In genomic region chr19:57274286-57274685, GRCm38 (mm10) we compare ENCODE assay signal across 10 mouse cellular contexts. TPM values are rescaled to one million over a fixed set of nuclear protein-coding genes. Genes with fewer than 3 reads are reported as not detected.
DNase-seq lines count a peak whose midpoint lies in the region; ATAC-seq and TF ChIP-seq lines count a peak whose summit lies in the region.
"Had no signal": no experiment of that assay in that cellular context is flagged by ENCODE, and none has a peak within 500 bp of the region (broad histone marks: within the 10 kb centered on the region; RNA-seq: fewer than 3 reads in every experiment).

No protein-coding gene starts in this region.

- ATAC-seq in heart, embryonic 15.5 days (replicated peaks; ENCODE audit: insufficient number of reproducible peaks, insufficient read depth, low FRiP score, low read depth): no peak
- ATAC-seq in embryonic facial prominence, embryonic 14.5 days (ENCODE audit: low read depth): no peak
- ATAC-seq in limb, embryonic 13.5 days (ENCODE audit: low FRiP score, low read depth): no peak

- H3K27ac ChIP-seq in heart, embryonic 15.5 days: peak overlapping the region; percentile 21; the same call in 1 of the 2 replicates
- H3K27ac ChIP-seq in embryonic facial prominence, embryonic 14.5 days (replicated peaks; ENCODE audit: low read depth, low read length): no peak overlapping the region
- no peak overlapping the region for H3K27ac ChIP-seq in limb, embryonic 13.5 days

- no peaks in the 10 kb centered on the region for H3K27me3 ChIP-seq in heart, embryonic 15.5 days
- H3K27me3 ChIP-seq in E14TG2a.4 (ENCODE audit: insufficient read depth, low read length): peaks cover 14% of the 10 kb centered on the region
- no peaks in the 10 kb centered on the region for H3K27me3 ChIP-seq in embryonic facial prominence, embryonic 14.5 days (replicated peaks; ENCODE audit: control insufficient read depth, insufficient read depth, low read length)
- H3K27me3 ChIP-seq in limb, embryonic 13.5 days: peaks cover 10% of the 10 kb centered on the region; the same call in 1 of the 2 replicates

- WGBS in heart, embryonic 15.5 days: 45% methylated on average over 12 of the region's 12 CpGs
- 39% methylated on average over 12 of the region's 12 CpGs for WGBS in embryonic facial prominence, embryonic 14.5 days
- 51% methylated on average over 12 of the region's 12 CpGs for WGBS in limb, embryonic 13.5 days

- no peak for DNase-seq in heart, postnatal 10 days
- no peak for DNase-seq in embryonic facial prominence, embryonic 14.5 days (ENCODE audit: low spot score)
- no peak for DNase-seq in spleen, adult 18-20 months
- no peak for DNase-seq in urinary bladder, postnatal 4 days (ENCODE audit: low spot score in 2 of 2)
- no peak for DNase-seq in adrenal gland, postnatal 4 days (ENCODE audit: low spot score in 2 of 2)
- DNase-seq: thymus, postnatal 4 days had no signal

- H3K4me2 ChIP-seq in heart, embryonic 15.5 days: peak overlapping the region; percentile 41
- H3K4me2 ChIP-seq in embryonic facial prominence, embryonic 14.5 days (ENCODE audit: low read depth, low read length): peak overlapping the region; percentile 41
- H3K4me2 ChIP-seq in limb, embryonic 13.5 days (replicated peaks): peak overlapping the region; percentile 52

- no peak overlapping the region for H3K9ac ChIP-seq in heart, embryonic 15.5 days
- H3K9ac ChIP-seq in embryonic facial prominence, embryonic 14.5 days (ENCODE audit: low read depth, low read length): no peak overlapping the region
- no peak overlapping the region for H3K9ac ChIP-seq in limb, embryonic 13.5 days

- H3K9me3 ChIP-seq in heart, embryonic 15.5 days (replicated peaks): no peaks in the 10 kb centered on the region
- H3K9me3 ChIP-seq in E14TG2a.4 (ENCODE audit: low read length): no peaks in the 10 kb centered on the region
- H3K9me3 ChIP-seq in embryonic facial prominence, embryonic 14.5 days (ENCODE audit: control insufficient read depth, low read length): no peaks in the 10 kb centered on the region
- H3K9me3 ChIP-seq in limb, embryonic 13.5 days: no peaks in the 10 kb centered on the region
- H3K9me3 ChIP-seq: G1E had no signal

- peak overlapping the region; percentile 5 for H3K4me3 ChIP-seq in heart, embryonic 15.5 days
- H3K4me3 ChIP-seq in E14TG2a.4 (replicated peaks; ENCODE audit: low read length): 0 out of 2 replicates have a peak overlapping the region, but pooled peaks have one; percentile 10
- H3K4me3 ChIP-seq in embryonic facial prominence, embryonic 14.5 days (ENCODE audit: low read depth, low read length): peak overlapping the region; percentile 14; the same call in 1 of the 2 replicates
- H3K4me3 ChIP-seq in limb, embryonic 13.5 days: no peak overlapping the region

- intact Hi-C loops in heart, postnatal 10 days (cut with DNase I): no loop called here

- no peak for TF ChIP-seq CTCF in E14TG2a.4 (conservative IDR thresholded peaks at IDR 0.05; ENCODE audit: low read length)

- H3K36me3 ChIP-seq in heart, embryonic 15.5 days: no peaks in the 10 kb centered on the region
- no peaks in the 10 kb centered on the region for H3K36me3 ChIP-seq in E14TG2a.4 (ENCODE audit: insufficient read depth, low read length)
- no peaks in the 10 kb centered on the region for H3K36me3 ChIP-seq in embryonic facial prominence, embryonic 14.5 days (ENCODE audit: control insufficient read depth, insufficient read depth, low read length)
- H3K36me3 ChIP-seq in limb, embryonic 13.5 days: no peaks in the 10 kb centered on the region
- H3K36me3 ChIP-seq: G1E had no signal

- H3K4me1 ChIP-seq in heart, embryonic 15.5 days (replicated peaks): peaks cover 63% of the 10 kb centered on the region
- H3K4me1 ChIP-seq in E14TG2a.4 (replicated peaks; ENCODE audit: low read depth, low read length): peaks cover 32% of the 10 kb centered on the region
- peaks cover 49% of the 10 kb centered on the region for H3K4me1 ChIP-seq in embryonic facial prominence, embryonic 14.5 days (ENCODE audit: control insufficient read depth, insufficient read depth, low read length)
- H3K4me1 ChIP-seq in limb, embryonic 13.5 days: peaks cover 63% of the 10 kb centered on the region

RNA-seq across cellular contexts. Expression of gene Ablim1, which starts 40.4 kb away (rescaled TPM):
- polyA plus RNA-seq in heart, embryonic 15.5 days (2015; fragmentation: Nextera tagmentation; extraction: Ambion mirVana): 56.2 and 63.8 TPM in 2 replicates
- 100 to 1,000 TPM; 397 to 585 TPM for total RNA-seq in heart, postnatal 10 days (2021)
- polyA plus RNA-seq in embryonic facial prominence, embryonic 14.5 days (2014; fragmentation: Nextera tagmentation; extraction: Ambion mirVana): 48.5 and 49.3 TPM in 2 replicates
- 29.1 and 34.0 TPM in 2 replicates for polyA plus RNA-seq in limb, embryonic 13.5 days (2015; fragmentation: Nextera tagmentation; extraction: Ambion mirVana)
- total RNA-seq in adrenal gland, postnatal 4 days (2021): 10 to 100 TPM; 50.9 to 59.8 TPM
